Mouse (Mus musculus) splenic B cell, adult 2 months (primary cell): ENCODE data around the gene Il6st.
A peak's percentile ranks its signal among the peaks of the same experiment; 100 is the strongest.
"Not testable (repeated sequence)": the region's sequence is repeated elsewhere in the genome, so short reads cannot be mapped to it uniquely, and the experiment has no call there.

Experiments
- DNase-seq: peaks from one replicate; pipeline ENCODE4 v3.0.0-alpha.2; 2011; ENCODE audit warnings: low read depth, low spot score
- H3K27me3 ChIP-seq: 2 replicates; pipeline ENCODE4 v1.6.1; 2012; ENCODE audit warnings: mild to moderate bottlenecking, low read length, moderate library complexity, mixed read lengths; ENCODE audit not compliant: control insufficient read depth, poor library complexity, insufficient read depth, severe bottlenecking
- H3K36me3 ChIP-seq: 2 replicates; pipeline ENCODE4 v1.6.1; 2012; ENCODE audit warnings: mild to moderate bottlenecking, low read length, moderate library complexity, mixed read lengths; ENCODE audit not compliant: control insufficient read depth, poor library complexity, insufficient read depth, severe bottlenecking

Il6st gene

GRCm38 (mm10) chr13:112463868-112464625 is at the start of gene Il6st:
Gene Il6st, plus strand, starts transcription at chr13:112464070.
- DNase-seq = peak; percentile 93
- no peaks in the 10 kb centered on the region for H3K36me3 ChIP-seq
- H3K27me3 ChIP-seq = no peaks in the 10 kb centered on the region

- no peaks in the 10 kb centered on the region for H3K36me3 ChIP-seq
- no peaks in the 10 kb centered on the region for H3K27me3 ChIP-seq
- no peak for DNase-seq
Measured at GRCm38 (mm10) chr13:112415896-112416295, 48.0 kb upstream of the Il6st start.

- no peaks in the 10 kb centered on the region for H3K27me3 ChIP-seq
- no peak for DNase-seq
- no peaks in the 10 kb centered on the region for H3K36me3 ChIP-seq
Measured at GRCm38 (mm10) chr13:112416410-112417162, 47.3 kb upstream of the Il6st start.

- H3K36me3 ChIP-seq = no peaks in the 10 kb centered on the region
- DNase-seq = no peak
- H3K27me3 ChIP-seq = no peaks in the 10 kb centered on the region
Measured at GRCm38 (mm10) chr13:112417163-112417523, 46.7 kb upstream of the Il6st start.

- Histone ChIP-seq H3K27me3 (no peaks in the 10 kb centered on the region), H3K36me3 (no peaks in the 10 kb centered on the region)
- DNase-seq = no peak
Measured at GRCm38 (mm10) chr13:112417861-112418423, 45.9 kb upstream of the Il6st start.

- DNase-seq = no peak
- H3K36me3 ChIP-seq = no peaks in the 10 kb centered on the region
- no peaks in the 10 kb centered on the region for H3K27me3 ChIP-seq
Measured at GRCm38 (mm10) chr13:112418595-112418994, 45.3 kb upstream of the Il6st start.

GRCm38 (mm10) chr13:112424212-112424611 is 39.7 kb upstream of the Il6st start:
- peak; percentile 54 for DNase-seq
- H3K36me3 ChIP-seq = no peaks in the 10 kb centered on the region
- no peaks in the 10 kb centered on the region for H3K27me3 ChIP-seq

- DNase-seq = no peak
- no peaks in the 10 kb centered on the region for H3K36me3 ChIP-seq
Measured at GRCm38 (mm10) chr13:112424635-112425034, 39.2 kb upstream of the Il6st start.

GRCm38 (mm10) chr13:112425181-112425654 is 38.7 kb upstream of the Il6st start:
- no peaks in the 10 kb centered on the region for H3K36me3 ChIP-seq
- no peaks in the 10 kb centered on the region for H3K27me3 ChIP-seq
- no peak for DNase-seq

More at GRCm38 (mm10) chr13:112424635-112425034, 39.2 kb upstream of the Il6st start:
- H3K27me3 ChIP-seq = no peaks in the 10 kb centered on the region

GRCm38 (mm10) chr13:112426265-112427135 is 37.4 kb upstream of the Il6st start:
- no peaks in the 10 kb centered on the region for H3K27me3 ChIP-seq
- no peaks in the 10 kb centered on the region for H3K36me3 ChIP-seq
- peak; percentile 24 for DNase-seq

GRCm38 (mm10) chr13:112427136-112427470 is 36.8 kb upstream of the Il6st start:
- DNase-seq, H3K36me3 ChIP-seq, H3K27me3 ChIP-seq: not testable (repeated sequence)

- H3K36me3 ChIP-seq = no peaks in the 10 kb centered on the region
- peak; percentile 81 for DNase-seq
- no peaks in the 10 kb centered on the region for H3K27me3 ChIP-seq
Measured at GRCm38 (mm10) chr13:112427521-112427920, 36.3 kb upstream of the Il6st start.

- H3K27me3 ChIP-seq = no peaks in the 10 kb centered on the region
- peak; percentile 49 for DNase-seq
- no peaks in the 10 kb centered on the region for H3K36me3 ChIP-seq
Measured at GRCm38 (mm10) chr13:112433271-112433670, 30.6 kb upstream of the Il6st start.

- peak; percentile 28 for DNase-seq
- no peaks in the 10 kb centered on the region for H3K27me3 ChIP-seq
- no peaks in the 10 kb centered on the region for H3K36me3 ChIP-seq
Measured at GRCm38 (mm10) chr13:112435241-112436075, 28.4 kb upstream of the Il6st start.
